Mouse (Mus musculus): ENCODE measurements at regions not wholly inside any gene's neighbourhood (a gene's known extent, or its start where the extent isn't known, plus 50 kb on each side); places are given as distances from the start of the nearest gene placed in this dataset.

DNA sequence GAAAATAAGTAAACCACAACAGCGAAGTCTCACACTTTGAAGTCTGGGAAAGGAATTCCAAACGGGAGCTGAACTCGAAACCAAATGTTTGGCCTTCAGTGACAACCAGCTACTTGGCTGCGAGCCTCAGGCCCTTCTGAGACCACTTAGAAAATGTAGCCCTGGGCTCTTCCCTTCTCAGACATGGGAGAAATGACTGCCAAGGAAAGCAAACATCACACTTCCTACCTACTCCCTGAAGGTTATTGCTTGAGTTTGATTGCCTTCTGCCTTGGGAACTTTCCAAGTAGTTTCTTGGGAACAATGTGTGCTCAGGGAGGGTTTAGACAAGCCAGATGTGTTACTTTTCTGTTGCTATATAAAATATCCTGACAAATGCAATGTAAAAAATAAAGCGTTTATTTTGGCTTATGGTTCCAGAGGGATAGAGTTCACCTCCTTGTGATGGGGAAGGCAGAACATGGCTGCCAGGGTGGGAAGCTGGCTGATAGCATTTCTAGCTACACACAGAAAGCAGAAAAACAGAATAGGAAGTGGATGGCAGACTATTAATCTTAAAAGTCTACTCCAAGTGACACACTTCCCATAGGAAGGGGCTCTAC lies 194.8 kb upstream of the Rack1 start:
- no peak for DNase-seq (ENCODE audit: low read depth, low spot score)

GRCm38 (mm10) chr11:48601096-48601495 lies 199.0 kb upstream of the Rack1 start:
- no peak for DNase-seq (ENCODE audit: low read depth, low spot score)

DNA sequence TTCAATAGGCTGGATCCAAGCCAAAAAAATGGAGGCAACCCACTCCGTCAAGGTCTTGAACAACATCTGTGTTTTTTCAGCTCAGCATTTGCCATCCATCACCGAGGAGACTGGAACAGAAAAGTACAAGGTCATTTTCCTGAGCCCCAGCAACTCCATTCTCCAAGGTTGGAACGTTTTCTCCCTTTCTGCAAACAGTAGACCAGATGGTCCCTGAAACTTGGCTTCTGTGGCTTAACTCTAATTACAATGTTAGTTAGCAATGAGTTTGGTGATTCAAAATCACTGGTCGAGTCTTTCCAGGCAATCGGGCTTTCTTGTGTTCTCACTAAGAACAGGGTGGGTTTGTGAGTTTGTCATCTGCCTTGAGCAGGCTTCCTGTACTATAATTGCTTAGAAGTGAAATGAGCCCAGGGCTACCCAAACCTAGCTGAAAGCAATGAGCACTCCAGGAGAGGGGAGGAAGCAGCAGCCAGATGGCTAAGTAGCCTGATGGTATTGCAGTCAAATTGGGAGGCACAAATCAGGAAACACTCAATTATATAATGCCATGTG lies 200.5 kb upstream of the Rack1 start:
- DNase-seq (ENCODE audit: low read depth, low spot score), result no peak

DNA sequence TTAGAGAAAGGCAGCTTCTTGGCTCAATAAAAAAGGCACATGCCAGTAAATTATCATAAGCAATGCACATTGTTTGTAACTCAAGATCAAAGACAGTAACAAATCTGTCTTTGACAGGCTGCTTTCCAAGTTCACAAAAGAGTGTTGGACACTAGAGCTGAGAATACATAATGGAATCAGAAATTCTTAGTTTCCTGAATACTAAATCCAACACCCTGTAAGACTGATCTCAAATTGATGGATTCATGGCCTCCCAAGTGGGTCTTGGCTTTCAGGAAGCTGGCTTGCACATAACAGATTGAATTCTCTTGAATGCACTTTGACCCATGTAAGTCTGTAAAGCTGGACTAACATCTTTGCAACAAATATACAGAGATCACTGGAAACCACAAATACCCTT lies 201.1 kb upstream of the Rack1 start:
- no peak for DNase-seq (ENCODE audit: low read depth, low spot score)

DNA sequence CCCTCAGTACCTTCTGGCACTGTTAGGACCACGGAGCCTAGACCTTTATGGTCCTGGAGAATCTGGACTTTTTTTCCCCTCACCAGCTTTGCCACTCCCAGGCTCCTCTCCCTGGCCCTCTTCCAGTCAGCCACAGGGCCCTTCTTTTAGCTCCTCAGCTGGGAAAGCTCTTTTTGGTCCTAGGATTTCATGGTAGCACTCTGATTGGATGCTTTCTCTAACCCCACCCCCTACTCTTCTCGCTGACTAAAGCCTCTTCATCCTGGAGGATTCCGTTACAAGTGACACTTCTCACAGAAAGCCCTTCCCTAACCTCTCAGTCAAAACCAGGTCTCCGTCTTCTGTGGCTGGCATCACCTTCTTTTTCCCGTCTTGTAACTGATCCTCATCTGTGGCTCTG lies 205.7 kb upstream of the Rack1 start:
- no peak for DNase-seq (ENCODE audit: low read depth, low spot score)

DNA sequence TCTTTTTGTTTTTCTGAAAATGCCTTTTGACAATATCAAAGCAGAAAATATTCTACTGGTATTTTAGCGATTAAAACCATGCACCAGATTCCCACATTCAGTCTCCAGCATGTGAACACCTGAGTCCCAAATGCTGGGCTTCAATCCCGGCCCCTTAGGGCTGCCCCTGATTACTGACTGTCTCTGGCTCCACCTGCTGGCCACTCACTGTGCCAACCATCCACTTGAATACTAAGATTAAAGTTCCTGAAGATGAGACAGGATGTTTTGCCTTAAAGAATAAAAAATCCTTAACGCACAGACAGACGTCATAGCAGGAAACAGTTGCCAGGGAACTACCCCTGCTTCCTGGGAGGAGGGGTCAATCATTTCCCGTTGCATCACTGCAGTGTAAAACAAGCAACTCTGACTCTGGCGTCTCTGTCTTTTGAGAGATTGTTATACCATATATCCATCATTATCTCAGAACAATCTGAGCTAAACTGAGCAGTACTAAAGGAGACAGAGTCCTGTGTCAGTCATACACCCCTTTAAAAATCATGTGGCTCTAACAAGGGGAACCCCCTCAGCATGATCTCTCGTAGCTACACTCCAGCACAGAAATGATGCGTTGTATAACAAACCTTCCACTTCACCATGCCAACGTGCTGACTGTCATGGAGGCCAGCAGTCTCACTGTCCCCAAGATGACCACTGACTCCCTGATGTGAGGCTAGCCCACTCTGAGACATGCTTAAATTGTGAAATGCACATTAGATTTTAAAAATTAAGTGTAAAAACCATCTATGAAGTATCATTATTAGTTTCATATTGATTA lies 211.1 kb upstream of the Rack1 start:
- peak; percentile 45 for DNase-seq (ENCODE audit: low read depth, low spot score)

DNA sequence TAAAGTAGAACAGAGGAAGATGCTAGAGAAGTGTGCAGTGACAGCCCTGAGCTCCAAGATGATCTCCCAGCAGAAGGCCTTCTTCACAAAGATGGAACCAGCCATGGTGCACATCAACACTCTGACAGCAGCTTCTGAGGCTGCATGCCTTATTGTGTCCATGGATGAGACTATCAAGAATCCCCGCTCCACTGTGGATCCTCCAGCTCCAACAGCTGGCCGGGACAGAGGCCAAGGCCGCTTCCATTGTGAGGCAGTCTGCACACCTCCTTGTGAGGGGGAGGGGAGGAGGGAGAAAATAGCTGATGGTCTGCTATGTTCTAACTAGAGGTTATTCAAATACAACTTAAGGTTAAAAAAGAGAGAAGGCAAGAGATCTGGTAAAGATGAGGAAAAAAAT lies 231.4 kb upstream of the Rack1 start:
- DNase-seq (ENCODE audit: low read depth, low spot score), result no peak

DNA sequence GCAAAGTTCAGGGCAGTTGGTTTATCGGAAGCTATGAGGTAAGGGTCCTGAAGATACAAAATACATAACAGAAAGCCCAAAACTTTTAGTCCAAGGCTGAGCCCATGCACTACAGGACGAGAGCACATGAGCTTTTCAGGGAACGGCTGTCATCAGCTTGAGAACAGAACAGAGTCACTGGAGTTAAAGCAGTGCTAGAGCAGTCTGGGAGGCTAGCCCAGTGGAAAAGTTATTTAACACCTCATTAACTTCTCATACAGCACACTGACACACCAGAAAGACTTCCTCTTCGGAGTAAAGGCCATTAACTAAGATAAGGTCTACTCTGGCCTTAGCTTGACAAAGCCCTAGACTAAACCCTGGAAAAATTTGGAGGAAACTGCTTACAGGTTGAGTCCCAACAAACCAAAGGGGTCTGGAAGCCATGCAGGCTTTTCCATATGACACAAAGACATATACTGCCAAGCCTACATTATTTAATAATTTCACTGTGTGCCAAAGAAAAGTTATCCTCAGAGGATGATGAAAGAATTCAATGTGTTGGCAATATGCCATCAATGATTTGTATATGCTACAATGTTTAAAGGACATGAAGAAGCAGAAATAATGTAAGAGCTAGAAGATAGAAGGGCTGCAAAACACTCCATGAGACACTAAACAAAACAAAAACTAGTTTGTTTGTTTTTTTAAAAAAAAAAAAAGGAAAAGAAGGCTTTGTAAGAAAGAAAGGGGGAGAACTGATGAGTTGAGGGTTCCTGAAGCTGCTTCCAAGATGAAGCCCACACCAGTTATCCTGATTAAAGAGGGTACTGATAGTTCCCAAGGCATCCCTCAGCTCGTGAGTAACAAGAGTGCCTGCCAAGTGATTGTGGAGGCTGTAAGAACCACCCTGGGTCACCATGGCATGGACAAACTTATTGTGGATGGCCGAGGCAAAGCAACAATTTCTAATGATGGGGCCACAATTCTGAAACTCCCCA lies 232.3 kb upstream of the Rack1 start:
- DNase-seq (ENCODE audit: low read depth, low spot score), result no peak

DNA sequence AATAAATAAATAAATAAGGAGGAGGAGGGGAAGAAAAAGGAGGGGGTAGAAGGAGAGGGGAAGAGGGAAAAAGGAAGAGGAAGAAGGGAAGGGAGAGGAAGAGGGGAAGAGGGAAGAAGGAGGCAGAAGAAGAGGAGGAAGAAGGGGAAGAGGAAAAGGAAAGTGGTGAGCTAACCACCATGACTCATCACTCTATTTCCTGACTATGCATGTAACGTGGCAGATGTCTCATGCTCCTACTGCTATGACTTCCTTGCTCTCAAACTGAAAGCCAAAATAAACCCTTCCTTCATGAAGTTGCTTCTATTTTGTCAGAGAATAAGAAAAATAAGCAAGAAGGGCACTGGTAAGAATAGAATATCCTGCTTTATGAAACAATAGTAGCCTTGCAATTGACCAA lies 242.1 kb upstream of the Rack1 start:
- DNase-seq (ENCODE audit: low read depth, low spot score), result no peak

DNA sequence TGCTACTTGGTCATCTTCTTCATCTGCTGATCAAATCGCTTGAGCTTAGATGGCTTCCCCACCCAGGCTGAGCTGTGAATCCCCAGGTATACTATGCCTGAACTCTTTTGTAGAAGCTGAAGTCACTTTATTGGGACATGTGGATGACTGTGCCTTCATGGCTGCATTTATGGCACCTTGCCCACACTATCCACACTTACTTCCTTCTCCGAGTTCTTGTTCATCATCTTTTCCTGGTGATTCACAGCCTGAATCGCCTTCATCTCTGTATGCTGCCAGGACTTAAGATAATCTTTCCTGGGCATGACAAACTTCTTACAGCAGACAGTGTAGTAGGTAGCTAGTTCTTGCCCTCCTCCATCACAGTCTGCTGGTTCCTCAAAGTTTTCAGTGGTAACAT lies 248.1 kb upstream of the Rack1 start:
- DNase-seq (ENCODE audit: low read depth, low spot score), result no peak

DNA sequence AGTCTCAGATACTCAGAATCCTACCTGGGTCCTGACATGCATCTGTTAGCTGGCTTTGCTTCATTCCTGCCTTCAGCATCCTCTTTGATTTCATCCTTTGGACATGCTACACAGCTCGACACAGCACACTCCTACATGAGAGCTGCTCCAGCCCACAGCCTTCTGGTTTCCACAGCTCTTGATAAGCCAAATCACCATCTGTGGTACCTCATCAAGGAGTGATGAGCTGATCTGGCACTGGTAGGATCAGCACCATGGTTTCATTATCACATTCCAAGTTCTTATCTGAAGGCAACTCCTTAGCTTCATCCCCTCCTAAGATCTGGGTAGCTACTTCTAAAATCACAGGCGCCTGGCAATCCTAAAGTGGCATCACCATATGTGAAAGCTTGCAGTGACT lies 248.9 kb upstream of the Rack1 start:
- no peak for DNase-seq (ENCODE audit: low read depth, low spot score)

DNA sequence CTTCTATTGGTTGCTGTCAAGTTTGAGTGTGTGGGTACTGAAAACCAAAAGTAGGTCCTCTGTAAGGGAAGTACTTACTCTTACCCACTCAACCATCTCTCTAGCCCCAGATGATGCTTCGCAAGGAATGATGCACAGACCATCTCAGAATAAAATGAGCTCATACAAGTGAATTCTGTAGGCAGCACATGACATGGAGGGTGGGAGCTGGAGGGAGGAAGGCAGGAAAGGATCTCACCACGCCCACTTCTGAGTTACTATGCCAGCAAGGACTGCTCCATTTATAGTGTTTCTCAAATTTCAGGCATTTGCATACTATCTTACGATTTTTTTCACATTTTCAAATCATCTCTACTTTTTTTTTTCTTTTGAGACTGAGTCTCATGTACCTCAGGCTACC lies 273.8 kb upstream of the Rack1 start:
- DNase-seq (ENCODE audit: low read depth, low spot score), result no peak

GRCm38 (mm10) chr11:48525517-48525916 lies 274.6 kb upstream of the Rack1 start:
- no peak for DNase-seq (ENCODE audit: low read depth, low spot score)

GRCm38 (mm10) chr11:48506886-48507285 lies 293.2 kb upstream of the Rack1 start:
- DNase-seq (ENCODE audit: low read depth, low spot score), result no peak

DNA sequence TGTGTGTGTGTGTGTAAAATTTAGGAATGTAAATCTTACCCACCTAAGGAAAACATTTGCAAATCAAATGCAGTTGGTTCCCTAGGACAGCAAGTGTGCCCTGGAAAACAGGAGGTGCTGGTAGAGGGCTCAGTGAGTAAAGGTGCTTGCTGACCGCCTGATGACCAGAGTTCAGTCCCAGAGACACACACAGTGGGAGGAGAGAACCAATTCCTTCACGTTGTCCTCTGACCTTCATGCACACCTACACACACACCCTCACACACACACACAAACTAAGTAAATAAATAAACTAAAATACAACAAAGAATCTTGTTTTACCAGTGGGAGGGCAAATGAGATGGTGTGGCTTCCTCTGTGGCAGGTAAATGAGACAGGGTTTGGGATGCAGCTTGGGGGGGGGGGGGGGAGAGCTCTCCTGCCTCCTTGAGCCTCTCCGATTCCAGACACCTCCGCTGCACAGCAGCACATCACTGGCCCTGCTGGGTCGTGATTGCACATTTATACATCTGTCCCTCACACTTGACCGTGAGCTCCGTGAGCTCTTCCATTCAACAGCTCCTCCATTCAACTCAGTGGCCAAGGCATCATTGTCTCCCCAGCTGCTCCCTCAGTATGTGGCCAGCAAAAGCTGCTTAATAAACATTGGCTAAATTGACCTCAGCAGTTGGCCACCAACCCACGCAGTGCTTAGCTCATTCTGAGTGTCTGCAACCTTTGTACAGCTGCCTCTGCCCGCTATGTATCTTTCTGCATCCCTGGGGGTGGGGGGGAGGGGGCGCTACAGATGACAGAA lies 297.9 kb upstream of the Rack1 start:
- peak; percentile 20 for DNase-seq (ENCODE audit: low read depth, low spot score)

GRCm38 (mm10) chr11:48499057-48499456 lies 301.1 kb upstream of the Rack1 start:
- DNase-seq (ENCODE audit: low read depth, low spot score), result no peak

GRCm38 (mm10) chr11:48488308-48488707 lies 311.8 kb upstream of the Rack1 start:
- no peak for DNase-seq (ENCODE audit: low read depth, low spot score)

- DNase-seq (ENCODE audit: low read depth, low spot score), result no peak
These were observed 336.1 kb upstream of the Rack1 start for GRCm38 (mm10) chr11:48464036-48464435.

GRCm38 (mm10) chr11:48449883-48450282 lies 350.2 kb upstream of the Rack1 start:
- no peak for DNase-seq (ENCODE audit: low read depth, low spot score)

DNA sequence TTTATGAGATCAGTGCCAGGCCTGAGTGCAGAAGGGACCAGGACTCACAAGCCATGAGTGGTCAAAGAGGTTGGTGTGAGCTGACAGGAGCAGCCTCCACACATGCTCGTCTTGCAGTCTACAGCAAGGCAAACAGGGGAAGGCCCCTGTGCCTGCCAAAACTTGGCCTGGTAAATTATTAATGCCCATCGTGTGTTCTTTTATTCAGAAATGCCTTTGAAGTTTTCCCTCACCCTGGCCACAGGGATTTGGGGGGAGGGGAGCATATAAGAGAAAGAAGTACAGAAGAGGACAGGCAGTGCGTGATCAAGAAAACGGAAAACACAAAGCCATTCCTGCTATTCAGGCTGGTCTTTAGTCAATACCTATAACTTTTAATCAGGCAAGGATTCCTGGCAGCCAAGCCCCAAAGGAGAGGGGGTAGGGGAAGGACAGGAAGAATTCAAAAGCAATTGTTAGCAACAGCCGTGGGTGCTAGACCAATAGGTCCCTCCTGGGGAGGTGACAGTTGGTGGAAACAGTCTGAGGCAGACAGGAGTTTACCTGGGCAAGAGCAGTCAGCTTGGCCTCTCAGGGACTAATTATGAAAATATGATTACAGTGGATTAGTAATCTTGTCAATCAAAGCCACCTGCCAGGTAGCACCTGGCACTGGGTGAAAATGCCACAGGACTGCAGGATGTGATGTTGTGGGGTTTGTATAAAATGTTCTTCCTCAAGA lies 357.4 kb upstream of the Rack1 start:
- DNase-seq (ENCODE audit: low read depth, low spot score), result no peak
